Mouse (Mus musculus): ENCODE results near the gene Trpm3.
"Not testable (repeated sequence)": the region's sequence is repeated elsewhere in the genome, so short reads cannot be mapped to it uniquely, and the experiment has no call there.

Trpm3 gene

DNA sequence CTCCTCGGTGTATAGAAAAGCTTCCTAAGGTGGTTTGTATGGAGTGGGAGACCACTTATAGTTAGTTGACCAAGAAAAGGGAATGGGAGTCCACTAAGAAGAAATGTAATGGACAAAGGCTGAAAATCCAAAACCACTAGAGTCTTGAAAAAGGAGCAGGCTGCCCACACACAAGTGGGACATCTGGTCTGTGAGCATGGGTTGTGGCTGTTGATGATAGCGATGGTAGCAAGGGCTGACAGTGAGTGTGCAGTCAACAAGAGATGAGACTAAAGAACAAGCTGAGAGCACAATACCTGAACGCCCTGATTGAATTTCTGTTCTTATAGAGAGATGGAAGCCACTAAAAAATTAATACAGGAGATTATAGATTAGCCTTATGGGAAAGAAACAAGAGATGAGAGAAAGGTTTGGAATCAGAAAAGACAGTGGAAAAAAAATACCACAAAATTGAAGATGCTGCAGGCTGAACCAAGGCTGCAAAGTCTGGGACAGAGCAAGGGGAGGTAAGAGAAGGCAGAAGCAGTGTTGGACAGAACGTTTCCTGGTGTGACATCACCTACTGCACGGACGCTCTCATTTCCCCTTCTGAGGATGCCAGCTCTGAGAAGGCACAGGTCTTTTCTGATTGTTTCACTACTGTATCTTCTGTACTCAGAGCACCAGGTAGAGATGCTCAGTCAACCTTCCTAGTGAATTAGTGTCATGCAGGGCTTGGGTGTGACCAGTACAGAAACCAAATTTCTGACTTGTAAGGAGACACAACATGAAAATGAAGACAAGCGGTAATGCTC is 710.1 kb downstream of the Trpm3 start:
- DNase-seq (ENCODE audit: low read depth) = no peak

DNA sequence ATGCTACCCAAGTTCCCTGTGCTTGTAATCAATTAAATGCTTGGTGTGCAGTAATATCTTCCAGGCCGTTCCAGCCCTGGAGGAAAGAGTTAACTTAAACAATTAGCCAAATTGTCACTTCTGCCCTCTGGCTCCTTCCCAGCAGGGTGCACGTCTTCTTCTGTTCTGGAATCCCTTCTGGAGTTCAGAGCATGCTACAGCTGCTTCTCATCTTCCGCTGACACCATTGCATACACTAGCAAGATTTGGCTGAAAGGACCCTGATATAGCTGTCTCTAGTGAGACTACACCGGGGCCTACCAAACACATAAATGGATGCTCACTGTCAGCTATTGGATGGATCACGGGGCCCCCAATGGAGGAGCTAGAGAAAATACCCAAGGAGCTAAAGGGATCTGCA is 712.6 kb downstream of the Trpm3 start:
- DNase-seq (ENCODE audit: low read depth) = not testable (repeated sequence)

DNA sequence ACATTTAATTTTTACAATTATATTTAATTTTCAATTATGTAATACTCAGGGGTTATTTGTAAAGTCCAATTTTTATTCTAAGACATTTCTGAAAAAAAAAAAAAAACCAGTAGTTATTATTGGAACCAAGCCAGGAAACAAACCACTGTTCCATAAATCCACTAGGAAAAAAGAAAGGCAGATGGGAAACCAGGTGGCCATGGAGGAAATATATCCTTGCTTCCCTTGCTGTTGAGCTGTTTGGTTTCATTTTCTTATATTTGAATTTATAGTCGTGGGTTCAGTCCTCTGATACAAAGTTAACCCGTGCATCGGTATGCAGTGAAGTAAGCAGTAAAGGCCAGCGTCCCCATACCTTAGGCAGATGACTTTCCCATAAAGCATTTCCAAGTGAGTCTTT is 720.8 kb downstream of the Trpm3 start:
- DNase-seq (ENCODE audit: low read depth) = no peak

DNA sequence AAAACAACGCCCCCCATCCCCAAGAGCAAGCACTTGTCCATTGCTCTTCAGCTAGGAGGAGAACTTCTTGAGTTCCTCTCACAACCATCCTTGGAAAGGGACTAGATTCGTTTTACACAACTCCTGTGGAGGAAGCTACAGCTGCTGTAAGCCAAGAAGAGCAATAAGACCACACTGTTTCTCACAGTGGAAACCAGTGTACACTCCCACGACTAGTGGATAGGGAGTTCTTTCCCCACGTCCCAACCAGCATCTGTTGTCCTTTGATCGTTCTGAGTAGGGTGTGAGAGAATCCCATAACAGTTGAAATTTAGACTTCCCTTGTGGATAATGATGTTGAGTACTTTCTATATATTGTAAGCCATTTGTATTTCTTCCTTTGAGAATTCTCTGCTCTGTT is 728.6 kb downstream of the Trpm3 start:
- no peak for DNase-seq (ENCODE audit: low read depth)

DNA sequence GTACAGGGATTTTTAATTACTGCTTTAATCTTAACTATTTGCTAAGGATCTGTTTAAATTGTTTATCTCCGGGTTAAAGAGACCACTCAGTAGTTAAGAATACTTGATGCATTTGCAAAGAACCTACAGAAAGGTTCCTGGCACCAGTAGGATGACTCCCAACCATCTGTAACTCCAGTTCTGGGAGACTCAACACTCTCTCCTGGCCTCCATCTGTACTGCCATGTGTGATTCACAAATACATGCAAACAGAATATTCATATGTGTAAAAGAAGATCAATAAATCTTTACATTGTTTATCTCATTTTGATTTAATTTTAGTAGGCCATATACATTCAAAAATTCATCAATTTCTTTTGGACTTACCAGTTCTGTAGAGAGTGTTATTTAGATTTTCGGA is 731.0 kb downstream of the Trpm3 start:
- no peak for DNase-seq (ENCODE audit: low read depth)

DNA sequence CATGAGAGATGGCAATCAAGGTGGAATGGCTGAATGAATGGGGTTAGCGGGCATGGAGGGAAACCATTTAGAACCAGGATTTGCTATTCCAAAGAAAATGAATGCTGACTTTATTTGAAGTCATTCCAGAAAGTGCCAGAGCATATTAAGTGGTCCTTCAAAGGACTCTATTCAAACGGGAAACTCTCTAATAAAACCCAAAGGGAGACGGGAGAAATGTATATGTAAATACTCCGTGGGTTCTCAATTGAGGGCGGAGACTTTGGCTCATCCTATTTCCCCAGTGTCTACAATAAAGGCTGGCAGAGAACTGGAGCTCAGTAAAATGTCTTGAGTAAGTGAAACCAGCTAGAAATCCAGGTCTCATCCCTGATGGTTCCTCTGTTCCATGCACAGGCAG is 733.6 kb downstream of the Trpm3 start:
- DNase-seq (ENCODE audit: low read depth) = no peak

DNA sequence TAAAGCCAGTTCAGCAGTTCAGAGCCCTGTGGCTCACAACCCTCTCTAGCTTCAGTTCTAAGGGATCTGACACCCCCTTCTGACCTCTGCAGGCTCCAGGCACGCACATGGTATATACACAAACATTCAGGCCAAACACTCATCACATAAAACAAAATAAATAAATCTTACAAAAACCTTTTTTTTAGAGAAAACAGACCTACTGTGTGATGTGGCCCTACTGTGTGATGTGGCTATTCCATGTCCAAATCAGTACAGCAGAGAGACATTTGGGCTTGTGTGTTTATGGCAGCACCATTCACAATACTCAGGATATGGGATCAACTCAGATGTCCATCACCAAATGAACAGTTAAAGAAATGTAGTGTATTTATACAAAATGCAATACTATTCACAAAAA is 741.4 kb downstream of the Trpm3 start:
- no peak for DNase-seq (ENCODE audit: low read depth)

DNA sequence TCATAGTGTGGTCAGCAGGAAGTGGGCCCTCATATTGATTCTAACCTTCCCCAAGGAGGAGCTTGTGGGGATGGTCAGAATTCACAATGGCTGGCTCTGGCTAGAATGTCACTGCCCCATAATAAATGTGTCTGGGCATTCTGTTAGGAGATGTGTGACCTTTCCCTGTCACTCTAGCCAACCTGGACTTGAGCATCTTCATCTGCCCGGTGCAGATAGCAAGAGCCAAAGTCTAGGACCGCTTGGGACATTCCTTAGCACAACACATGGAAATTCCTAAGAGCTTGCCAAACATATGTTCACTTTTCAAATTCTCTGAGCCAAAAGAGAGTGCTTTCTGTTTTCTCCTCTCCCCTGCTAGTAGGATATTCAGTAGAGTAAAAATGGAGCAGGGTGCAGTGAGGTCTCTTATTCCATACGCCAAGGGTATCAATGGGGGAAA is 743.8 kb downstream of the Trpm3 start:
- DNase-seq (ENCODE audit: low read depth) = no peak

DNA sequence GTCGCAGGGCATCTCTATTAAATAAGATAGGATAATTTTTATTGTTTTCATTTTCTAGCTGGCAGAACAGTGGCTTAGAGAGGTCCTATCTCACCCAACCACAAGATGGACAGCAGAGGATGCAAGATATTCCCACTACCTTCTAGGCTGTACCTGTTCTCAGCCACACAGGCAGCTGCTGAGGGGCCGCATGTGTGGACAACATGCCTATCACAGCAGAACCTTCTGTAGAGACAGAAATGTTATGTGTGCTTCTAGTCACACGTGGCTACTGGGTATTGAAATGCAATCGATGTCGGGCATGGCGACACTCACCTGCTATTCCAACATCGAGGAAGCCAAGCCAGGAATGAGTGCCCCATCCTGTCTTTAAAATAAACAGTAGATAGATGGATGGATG is 744.3 kb downstream of the Trpm3 start:
- DNase-seq (ENCODE audit: low read depth) = no peak

DNA sequence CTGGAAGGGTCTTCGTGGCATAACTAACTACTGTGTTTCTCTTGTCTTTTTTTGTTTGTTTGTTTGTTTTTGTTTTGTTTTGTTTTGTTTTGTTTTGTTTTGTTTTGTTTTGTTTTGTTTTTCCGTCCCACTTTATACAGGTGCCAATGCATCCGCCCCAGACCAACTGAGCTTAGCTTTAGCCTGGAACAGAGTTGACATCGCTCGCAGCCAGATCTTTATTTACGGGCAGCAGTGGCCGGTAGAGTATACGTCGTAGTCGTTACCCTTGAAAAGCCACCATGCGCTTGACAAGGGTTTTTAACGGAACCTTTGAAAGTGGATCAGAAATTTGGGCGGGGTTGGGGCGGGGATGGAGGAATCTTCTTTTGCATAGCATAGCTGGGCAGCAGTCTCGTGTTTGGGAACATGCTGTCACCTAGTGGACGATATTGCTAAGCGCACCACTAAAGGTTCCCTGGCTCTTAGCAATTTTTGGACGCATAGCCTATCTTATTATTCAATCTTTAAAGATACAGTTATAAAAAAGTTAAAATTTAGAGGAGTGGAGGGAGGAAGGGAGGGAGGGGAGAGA is 745.0 kb downstream of the Trpm3 start:
- DNase-seq (ENCODE audit: low read depth) = peak; percentile 28

DNA sequence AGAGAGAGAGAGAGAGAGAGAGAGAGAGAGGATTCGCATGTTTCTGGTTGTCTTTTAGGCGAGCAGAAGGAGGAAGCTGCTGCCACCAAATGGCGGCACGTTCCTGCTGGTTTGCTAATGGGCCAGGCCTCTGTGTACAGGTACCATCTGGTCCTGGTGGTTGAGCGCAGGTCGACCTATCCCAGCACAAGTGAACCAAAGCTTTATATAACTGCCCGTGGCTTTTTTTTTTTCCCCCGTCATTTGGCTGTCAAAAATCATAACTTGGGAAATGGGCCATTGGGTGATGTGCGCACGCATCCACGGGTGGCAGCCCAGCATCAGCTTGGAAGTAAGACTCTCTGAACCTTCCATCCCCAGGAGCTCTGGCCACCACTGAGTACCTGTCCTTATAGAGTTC is 745.5 kb downstream of the Trpm3 start:
- DNase-seq (ENCODE audit: low read depth) = no peak

DNA sequence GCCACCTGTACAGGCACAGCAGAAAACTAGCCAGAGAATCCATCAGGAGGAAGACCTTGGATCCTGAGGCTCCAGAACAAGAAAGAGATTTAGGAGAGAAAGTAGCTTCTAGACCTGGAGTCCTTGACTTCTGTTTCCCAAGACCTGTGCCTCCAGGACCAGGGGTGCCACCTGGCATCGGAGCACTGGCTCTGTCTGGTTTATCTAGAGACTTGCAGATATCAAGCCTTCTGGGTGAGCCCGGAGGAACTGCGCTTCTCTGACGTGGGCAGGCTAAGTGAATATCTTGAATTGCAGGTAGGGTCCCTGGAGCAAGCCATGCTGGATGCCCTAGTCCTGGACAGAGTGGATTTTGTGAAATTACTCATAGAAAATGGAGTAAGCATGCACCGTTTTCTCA is 746.2 kb downstream of the Trpm3 start:
- no peak for DNase-seq (ENCODE audit: low read depth)

DNA sequence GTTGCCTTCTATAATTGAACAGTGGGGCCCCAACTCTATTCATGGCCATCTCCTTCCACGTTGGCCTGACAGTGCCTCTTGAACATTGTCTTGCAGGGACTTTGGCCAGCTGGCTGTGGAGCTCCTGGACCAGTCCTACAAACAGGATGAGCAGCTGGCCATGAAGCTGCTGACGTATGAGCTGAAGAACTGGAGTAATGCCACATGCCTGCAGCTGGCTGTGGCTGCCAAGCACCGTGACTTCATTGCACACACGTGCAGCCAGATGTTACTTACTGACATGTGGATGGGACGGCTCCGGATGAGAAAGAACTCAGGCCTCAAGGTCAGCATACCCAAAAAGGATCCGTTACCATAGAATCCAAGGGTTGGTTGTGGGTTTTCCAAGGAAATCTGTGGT is 763.0 kb downstream of the Trpm3 start:
- no peak for DNase-seq (ENCODE audit: low read depth)

DNA sequence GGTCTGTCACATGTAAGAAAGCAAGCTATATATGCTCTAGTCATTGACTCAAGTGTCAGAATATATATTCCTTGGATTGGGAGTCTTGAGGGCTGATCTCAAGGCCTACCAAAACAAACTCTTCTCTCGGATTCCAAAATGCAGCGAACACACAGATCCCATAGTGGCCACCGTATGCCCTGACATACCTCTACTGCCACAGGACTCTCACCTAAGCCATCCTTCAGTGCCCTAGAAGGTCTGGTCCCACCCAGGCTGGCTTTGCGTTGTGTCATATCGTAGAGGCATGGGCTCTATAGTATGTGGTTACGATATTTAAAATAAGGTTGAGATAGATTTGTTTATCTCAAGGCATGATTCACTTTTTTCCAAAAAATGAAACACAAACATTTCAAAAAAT is 763.5 kb downstream of the Trpm3 start:
- DNase-seq (ENCODE audit: low read depth) = no peak

DNA sequence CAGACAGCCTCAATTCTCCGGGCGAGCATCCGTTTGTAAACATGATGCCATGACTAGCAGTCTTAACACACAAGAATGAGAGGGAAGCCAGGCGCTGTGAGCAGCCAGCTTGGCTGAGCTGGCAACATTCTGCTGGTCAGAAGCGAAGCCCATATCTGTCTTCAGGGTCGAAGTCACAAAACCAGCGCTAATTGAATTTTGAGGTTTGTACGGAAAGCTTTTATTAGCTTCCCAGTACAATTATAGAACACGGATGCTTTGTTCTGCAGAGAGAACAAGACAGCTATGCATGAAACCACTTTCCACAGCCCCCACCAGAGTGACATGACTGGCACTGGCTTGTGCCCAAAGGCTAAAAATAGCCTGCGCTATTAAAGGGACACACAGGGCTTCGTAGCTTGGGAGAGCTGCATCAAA is 766.2 kb downstream of the Trpm3 start:
- peak; percentile 29 for DNase-seq (ENCODE audit: low read depth)

DNA sequence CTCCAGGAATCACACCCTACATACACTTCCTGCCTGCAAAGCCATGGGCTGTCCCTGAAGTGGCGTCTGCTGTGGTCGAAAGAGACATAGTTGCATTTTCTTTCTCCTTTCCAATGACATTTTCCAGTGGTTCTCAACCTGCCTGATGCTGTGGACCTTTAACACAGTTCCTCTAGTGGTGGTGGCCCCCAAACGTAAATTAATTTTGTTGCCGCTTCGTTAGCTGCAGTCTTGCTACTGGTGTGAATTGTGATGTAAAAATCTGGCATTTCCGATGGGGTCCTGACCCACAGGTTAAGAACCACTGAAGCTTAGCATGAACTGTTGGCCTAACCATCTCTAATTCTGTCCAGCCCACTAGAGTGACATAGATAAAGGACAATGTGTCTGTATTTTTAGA is 771.8 kb downstream of the Trpm3 start:
- DNase-seq (ENCODE audit: low read depth) = no peak

DNA sequence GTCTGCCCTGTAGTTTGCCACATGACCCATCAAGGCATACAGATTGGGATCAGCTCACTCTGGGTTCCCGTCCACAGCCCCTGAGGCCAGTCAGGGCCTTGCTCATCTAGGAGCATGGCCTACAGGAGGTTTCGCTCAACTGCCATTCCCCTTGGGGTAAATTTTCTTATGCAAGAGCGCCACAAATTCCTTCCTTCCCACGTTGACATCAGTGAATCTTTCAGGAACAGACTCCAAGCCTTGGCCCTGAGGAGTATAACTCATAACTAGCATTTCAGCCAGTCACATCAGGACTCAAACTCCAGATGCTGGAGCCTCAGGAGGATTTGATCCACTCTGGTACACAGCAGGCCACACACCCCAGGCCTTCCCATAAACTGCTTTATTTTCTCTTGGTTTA is 774.1 kb downstream of the Trpm3 start:
- no peak for DNase-seq (ENCODE audit: low read depth)

DNA sequence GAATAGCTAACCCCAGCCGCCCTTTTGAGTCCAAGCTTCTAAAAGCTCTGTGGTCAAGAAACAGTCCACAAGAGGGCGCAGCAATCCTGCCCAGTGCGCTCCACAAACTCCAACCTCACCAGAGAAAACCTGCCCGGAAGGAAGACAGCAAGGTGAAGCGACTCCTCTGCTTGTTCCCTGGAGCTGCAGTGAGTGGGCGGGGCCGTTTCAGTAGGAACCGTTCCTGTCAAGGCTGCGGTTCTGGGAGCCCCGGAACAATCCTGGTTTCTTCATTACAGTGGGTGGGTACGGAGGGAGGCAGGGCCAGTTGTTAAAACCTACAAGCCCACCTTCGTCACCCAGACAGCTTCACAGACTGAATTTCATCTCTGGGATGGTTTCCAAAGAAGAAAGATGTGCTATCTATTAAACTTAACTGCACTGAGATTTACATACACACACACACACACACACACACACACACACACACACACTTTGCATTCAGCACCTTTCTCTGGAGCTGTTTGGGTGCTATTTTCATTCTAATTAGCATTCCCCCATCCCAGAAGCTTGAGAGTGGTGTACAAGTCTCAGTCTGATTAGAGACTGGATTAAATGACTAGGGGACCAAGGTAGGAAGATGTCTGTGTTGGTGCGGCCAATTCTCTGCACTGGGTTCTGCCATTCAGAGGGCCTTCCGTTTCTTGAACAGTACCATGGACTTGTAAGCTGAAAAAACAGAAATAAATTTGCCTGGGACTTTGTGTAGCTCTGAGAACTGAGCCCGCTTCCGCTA is 777.2 kb downstream of the Trpm3 start:
- DNase-seq (ENCODE audit: low read depth) = peak; percentile 80

DNA sequence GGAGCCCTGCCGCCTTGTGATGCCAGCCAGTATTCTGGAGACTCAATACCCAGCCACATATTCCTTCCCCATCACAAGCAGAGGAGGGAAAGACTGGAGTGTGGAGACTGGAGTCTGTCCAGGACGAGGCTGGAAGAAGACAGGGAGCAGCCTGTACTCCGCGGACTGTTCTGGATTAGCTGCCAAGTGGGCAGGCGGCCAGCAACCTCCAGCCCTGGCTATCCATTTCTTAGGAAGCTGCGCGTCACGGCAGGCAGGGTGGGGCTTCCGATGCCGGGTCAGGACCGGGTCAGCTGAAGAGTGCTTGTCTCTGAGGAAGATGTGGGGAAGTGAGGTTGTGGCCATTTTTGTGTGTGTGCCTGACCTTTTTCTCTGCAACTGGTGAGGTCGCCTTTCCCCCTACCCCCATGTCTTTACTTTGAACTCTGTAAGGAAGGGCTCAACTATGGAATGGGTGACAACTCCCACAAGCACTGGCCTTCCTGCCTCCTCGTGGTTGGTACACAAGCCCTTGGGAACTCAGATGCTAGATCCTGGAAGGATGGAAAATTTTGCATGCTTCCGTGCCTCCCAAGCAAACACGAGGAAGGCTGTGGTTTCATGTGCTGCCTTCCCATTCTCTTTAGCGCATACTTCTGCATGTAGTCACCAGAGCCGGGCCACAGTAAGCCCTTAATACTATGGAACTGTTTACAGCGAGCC is 777.9 kb downstream of the Trpm3 start:
- DNase-seq (ENCODE audit: low read depth) = peak; percentile 98

DNA sequence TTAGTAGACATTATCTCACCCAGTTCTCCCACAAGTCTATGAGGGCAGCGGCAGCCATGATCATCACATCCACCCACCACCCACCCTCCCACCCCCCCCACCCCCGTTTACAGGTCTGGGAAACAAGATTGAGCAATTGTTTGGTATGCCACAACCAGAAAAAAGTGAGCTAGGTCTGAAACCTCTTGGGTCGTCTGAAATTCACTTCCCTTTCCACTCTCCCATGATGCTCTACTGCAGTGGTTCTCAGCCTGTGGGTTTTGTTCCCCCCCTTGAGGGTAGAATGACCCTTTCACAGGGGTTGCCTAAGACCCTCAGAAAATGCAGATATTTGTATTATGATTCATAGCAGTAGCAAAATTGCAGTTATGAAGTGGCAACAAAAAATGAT is 778.5 kb downstream of the Trpm3 start:
- DNase-seq (ENCODE audit: low read depth) = no peak

DNA sequence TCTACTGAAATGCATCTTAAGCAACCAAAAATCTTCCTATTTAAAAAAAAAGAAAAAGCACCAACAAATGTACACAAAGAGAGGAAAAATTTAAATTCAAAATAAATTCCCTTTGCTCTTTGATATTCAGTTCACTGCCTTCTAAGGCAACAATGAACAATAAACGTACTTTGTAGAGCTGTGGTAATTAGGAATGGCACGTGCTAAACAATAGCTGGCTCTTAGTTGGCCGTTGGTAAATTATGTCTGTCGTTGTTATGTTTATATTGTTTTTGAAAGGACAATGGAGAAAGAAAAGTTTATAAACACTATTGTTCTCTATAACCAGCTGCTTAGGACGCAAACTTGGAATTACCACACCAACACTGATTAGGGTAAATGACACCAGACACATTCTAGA is 782.1 kb downstream of the Trpm3 start:
- no peak for DNase-seq (ENCODE audit: low read depth)

DNA sequence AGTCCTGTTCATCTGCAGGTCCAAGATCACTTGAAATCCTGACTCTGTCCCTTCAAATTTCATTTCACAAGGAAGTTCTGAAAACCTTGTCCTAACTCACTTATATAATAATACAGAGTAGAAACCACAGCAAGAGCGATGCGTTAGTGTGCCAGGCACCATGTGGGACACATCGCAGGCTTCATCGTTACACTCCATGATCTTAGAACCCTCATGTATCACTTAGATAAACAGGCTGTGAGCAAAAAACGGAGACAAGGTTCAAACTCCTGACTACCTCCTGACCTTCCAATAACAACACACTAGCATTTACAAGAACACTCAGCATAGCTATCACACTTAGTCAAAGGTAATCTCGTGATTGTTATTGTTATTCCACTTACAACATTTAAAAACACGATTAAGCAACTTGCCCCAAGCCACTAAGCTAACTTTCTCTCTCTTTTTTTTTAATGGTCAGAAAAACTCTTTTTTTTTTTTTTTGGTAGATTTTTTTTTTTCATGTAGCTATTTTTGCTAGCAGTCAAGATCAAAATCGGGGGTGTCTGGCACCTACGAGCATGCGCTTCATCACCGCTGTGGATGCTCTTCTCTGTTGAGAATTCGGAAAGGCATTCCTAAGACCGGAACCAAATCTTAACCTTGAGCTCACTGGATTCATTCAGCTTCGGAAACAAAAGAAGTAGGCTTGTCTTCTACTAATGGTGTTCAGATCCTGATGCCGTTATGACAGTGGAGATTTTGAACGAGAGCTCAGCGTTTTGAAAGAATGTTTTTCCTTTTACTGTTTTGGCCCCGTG is 784.2 kb downstream of the Trpm3 start:
- peak; percentile 39 for DNase-seq (ENCODE audit: low read depth)

Measured in fibroblast of lung, adult 2 months (primary cell).